Mouse (Mus musculus): ENCODE measurements at regions not wholly inside any gene's neighbourhood (a gene's known extent, or its start where the extent isn't known, plus 50 kb on each side); places are given as distances from the start of the nearest gene placed in this dataset.

DNA sequence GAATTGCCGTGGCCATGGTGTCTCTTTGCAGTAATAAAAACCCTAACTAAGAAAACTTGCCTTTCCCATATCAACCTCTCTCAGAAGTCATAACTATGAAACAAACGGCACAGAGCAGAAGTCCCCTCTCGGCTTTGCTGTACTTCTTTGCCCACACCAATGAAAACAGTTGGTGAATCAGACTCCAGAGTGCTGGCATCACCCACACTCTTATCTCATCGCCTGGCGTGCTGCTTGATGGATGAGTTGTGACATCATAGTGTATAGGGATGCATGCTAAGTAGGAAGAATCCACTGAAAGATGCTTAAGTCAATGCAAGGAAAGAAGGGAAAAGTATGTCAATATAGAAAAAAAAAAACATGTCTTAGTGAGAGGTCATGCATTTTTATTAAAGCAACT is 58.3 kb upstream of the Rnf32 start:
- TF ChIP-seq CTCF (IDR thresholded peaks at IDR 0.05; ENCODE audit: insufficient read depth, low read length) (no peak), POLR2A (IDR thresholded peaks at IDR 0.05; ENCODE audit: borderline replicate concordance, extremely low read depth, low read depth, low read length) (no peak)

Measured in lung, adult 2 months (tissue).